Mouse (Mus musculus) T-cell, adult 2 months (primary cell): Measurements from ENCODE around the gene Acsm5.
"Not testable (repeated sequence)": the region's sequence is repeated elsewhere in the genome, so short reads cannot be mapped to it uniquely, and the experiment has no call there.

Source experiments
- DNase-seq: peaks from one replicate; pipeline ENCODE4 v3.0.0; 2022; ENCODE audit warnings: low spot score

Acsm5 gene

DNA sequence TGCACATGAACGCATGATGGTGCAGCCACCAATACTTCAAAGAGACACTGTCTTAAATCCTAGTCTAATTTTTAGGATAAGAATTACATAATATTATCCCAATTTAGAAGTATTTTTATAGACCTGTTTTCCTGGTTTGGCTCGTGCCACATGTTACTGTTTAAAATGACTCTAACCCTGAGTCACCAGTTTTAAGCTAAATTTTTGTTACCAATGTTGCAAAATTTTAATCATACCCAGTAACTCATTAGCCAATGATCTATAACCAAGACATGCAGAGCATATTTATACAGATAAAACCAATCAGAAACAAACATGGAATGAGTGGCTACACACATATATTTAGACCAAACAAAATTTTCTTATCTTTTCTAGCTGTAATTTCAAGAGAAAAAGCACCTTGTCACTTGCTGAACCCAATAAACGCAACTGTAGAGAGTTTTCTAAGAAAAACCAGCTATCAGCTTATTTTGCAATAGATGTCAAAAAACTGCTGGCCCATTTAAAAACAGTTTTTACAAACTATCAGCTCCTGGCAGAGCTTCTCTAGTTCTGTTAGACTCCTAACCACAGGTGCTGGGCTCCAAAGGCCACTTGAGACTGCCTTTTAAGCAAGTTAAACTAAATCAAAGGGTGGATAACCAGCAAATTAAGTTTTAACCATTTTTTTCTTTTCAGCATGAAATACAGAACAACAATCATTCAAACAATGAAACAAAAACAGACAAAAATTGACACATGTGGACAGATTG is 31.4 kb downstream of the Acsm5 start:
- DNase-seq, result no peak

DNA sequence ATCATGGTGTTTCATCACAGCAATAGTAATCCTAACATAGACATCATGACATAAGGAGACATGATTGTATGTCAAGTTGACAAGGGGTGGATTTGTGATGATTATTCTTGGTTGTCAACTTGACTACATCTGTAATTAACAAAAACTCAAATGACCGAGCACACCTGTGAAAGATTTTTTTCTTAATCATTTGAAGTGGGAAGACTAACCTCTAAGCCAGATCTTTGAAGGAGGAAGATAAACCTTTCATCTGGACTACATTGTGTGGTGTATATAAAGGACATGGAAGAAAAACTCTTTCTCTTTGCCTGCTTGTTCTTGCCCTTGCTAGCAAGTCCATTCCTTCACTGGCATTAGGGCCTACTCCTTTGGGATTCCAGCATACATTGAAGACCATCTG is 34.8 kb downstream of the Acsm5 start, which contains the start of gene Acsm2:
Gene Acsm2, plus strand, starts transcription at position 301 of the 400 bp plus-strand sequence.
- no peak for DNase-seq

GRCm38 (mm10) chr7:119559789-119560451 is 40.7 kb downstream of the Acsm5 start:
- no peak for DNase-seq

DNA sequence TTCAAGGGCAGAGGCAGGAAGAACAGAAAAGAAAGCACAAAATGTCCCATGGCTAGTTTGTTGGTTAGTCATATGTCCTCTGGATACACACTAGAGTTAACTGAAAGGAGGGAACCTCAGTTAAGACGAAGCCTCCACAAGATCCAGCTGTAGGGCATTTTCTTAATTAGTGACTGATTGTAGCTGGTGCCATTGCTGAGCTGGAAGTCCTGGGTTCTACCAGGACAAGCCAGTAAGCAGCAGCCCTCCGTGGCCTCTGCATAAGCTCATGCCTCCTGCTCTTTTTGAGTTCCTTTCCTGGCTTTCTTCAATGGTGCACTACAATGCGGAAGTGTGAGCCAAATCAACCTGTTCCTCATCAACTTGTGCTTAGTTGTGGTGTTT is 41.2 kb downstream of the Acsm5 start:
- DNase-seq, result no peak

DNA sequence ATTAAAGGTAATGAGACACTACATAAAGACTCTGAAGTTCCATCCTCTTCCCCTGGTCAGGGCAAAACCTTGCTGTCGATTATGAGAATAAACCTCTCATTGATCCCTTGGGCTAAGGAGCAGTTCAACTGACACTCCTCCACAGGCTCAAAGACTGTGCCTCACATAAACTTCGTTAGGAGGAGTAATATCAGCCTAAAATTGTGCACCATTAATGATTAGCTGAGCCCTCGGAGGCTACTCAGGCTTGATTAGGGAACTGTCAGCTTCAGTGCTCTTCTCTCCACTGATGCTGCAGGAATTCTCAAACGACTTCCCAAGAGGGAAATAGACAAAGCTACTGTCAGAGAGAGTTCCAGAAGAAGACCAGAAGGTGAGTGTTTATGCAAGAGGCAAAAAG is 42.2 kb downstream of the Acsm5 start:
- DNase-seq, result no peak

GRCm38 (mm10) chr7:119562476-119562875 is 43.2 kb downstream of the Acsm5 start:
- not testable (repeated sequence) for DNase-seq

- DNase-seq, result no peak
Measured at GRCm38 (mm10) chr7:119594530-119595107, 75.4 kb downstream of the Acsm5 start.
